Mouse (Mus musculus) layer of hippocampus, postnatal 10 days (tissue): ENCODE results near the gene Lrpprc. TPM values are rescaled to one million over a fixed set of nuclear protein-coding genes. Genes with fewer than 3 reads are reported as not detected.
"Not testable (repeated sequence)": the region's sequence is repeated elsewhere in the genome, so short reads cannot be mapped to it uniquely, and the experiment has no call there.

ENCODE experiments used
- DNase-seq, 2 experiments: peaks; one replicate each; pipeline ENCODE4 v3.0.0; 2021; ENCODE audit warnings: low spot score in 2 of 2
- long read RNA-seq: library from polyadenylated mRNA; stranded (forward); transcript quantifications from one replicate; pipeline ENCODE4 v2.0.0, GENCODE M21; 2023
- total RNA-seq, 2 experiments: library from RNA; stranded (reverse); gene quantifications; 2 replicates each; pipeline ENCODE4 v1.2.3; 2021

Gene Lrpprc
- 10 to 100 TPM; 67.2 to 75.3 TPM for total RNA-seq
- long read RNA-seq, full-length matches to known transcripts, result 35 of 45 reads
- long read RNA-seq, partial matches to known transcripts, result 4 of 45 reads
- long read RNA-seq, other reads (novel, unspliced or antisense), result 6 of 45 reads

- DNase-seq, result peak; percentile 94 to 96
Measured at GRCm38 (mm10) chr17:84790447-84791098, at the start of gene Lrpprc. Gene Lrpprc (minus strand): TSS chr17:84790789.

- peak; percentile 79 to 80 for DNase-seq
Measured at GRCm38 (mm10) chr17:84837780-84838179, 47.2 kb upstream of the Lrpprc start.

GRCm38 (mm10) chr17:84835249-84835648 lies 44.7 kb upstream of the Lrpprc start:
- no peak for DNase-seq

GRCm38 (mm10) chr17:84832346-84832745 lies 41.8 kb upstream of the Lrpprc start:
- DNase-seq, result no peak

GRCm38 (mm10) chr17:84828301-84828700 lies 37.7 kb upstream of the Lrpprc start:
- DNase-seq, result no peak

GRCm38 (mm10) chr17:84820603-84821002 lies 30.0 kb upstream of the Lrpprc start:
- no peak for DNase-seq

- no peak for DNase-seq
Measured at GRCm38 (mm10) chr17:84818390-84818789, 27.8 kb upstream of the Lrpprc start.

- DNase-seq, result no peak
Measured at GRCm38 (mm10) chr17:84816014-84816461, 25.4 kb upstream of the Lrpprc start.

GRCm38 (mm10) chr17:84814905-84815304 lies 24.3 kb upstream of the Lrpprc start:
- DNase-seq, result no peak

- DNase-seq, result not testable (repeated sequence)
Measured at GRCm38 (mm10) chr17:84814192-84814591, 23.6 kb upstream of the Lrpprc start.

- DNase-seq, result no peak
Measured at GRCm38 (mm10) chr17:84792006-84792405, 1.4 kb upstream of the Lrpprc start.

GRCm38 (mm10) chr17:84791156-84791555 lies 567 bp upstream of the Lrpprc start:
- DNase-seq, result peak in 1 of 2 experiments; percentile 26

GRCm38 (mm10) chr17:84790043-84790442 lies 546 bp downstream of the Lrpprc start:
- DNase-seq, result no peak

GRCm38 (mm10) chr17:84788376-84789125 lies 2.0 kb downstream of the Lrpprc start:
- DNase-seq, result no peak

- no peak for DNase-seq
Measured at GRCm38 (mm10) chr17:84787477-84787876, 3.1 kb downstream of the Lrpprc start.

GRCm38 (mm10) chr17:84786911-84787310 lies 3.7 kb downstream of the Lrpprc start:
- no peak for DNase-seq

- DNase-seq, result no peak
Measured at GRCm38 (mm10) chr17:84785176-84785575, 5.4 kb downstream of the Lrpprc start.

- DNase-seq, result no peak
Measured at GRCm38 (mm10) chr17:84783491-84783890, 7.1 kb downstream of the Lrpprc start.

- no peak for DNase-seq
Measured at GRCm38 (mm10) chr17:84780321-84780720, 10.3 kb downstream of the Lrpprc start.

- DNase-seq, result no peak
Measured at GRCm38 (mm10) chr17:84778477-84778978, 12.1 kb downstream of the Lrpprc start.

GRCm38 (mm10) chr17:84776362-84777000 lies 14.1 kb downstream of the Lrpprc start:
- no peak for DNase-seq

GRCm38 (mm10) chr17:84775291-84775690 lies 15.3 kb downstream of the Lrpprc start:
- no peak for DNase-seq
